Mouse (Mus musculus) cerebellum, postnatal 14 days (tissue): ENCODE measurements around the gene Kctd2.
"Not testable (repeated sequence)": the region's sequence is repeated elsewhere in the genome, so short reads cannot be mapped to it uniquely, and the experiment has no call there.

Experiments
- DNase-seq, 2 experiments: peaks; one replicate each; pipeline ENCODE4 v3.0.0; 2021; ENCODE audit warnings: mixed read lengths in 2 of 2

The Kctd2 gene

GRCm38 (mm10) chr11:115419531-115420237, at the start of gene Kctd2, which contains the start of gene Atp5h:
Gene Kctd2, plus strand, starts transcription at chr11:115420128.
Gene Atp5h, minus strand, starts transcription at chr11:115419962.
- peak; percentile 97 for DNase-seq

- DNase-seq: no peak
These were observed 49.6 kb upstream of the Kctd2 start for GRCm38 (mm10) chr11:115370368-115370767.

- no peak for DNase-seq
These were observed 48.6 kb upstream of the Kctd2 start for GRCm38 (mm10) chr11:115371354-115371753.

GRCm38 (mm10) chr11:115372015-115372414, 47.9 kb upstream of the Kctd2 start:
- DNase-seq: no peak

- DNase-seq: no peak
These were observed 47.2 kb upstream of the Kctd2 start for GRCm38 (mm10) chr11:115372737-115373136.

GRCm38 (mm10) chr11:115373805-115374694, 45.9 kb upstream of the Kctd2 start:
- DNase-seq: peak; percentile 79 to 92

GRCm38 (mm10) chr11:115374695-115375425, 45.1 kb upstream of the Kctd2 start:
- peak in 1 of 2 experiments; percentile 53 for DNase-seq

- no peak for DNase-seq
These were observed 43.2 kb upstream of the Kctd2 start for GRCm38 (mm10) chr11:115376722-115377121.

- DNase-seq: no peak
These were observed 42.7 kb upstream of the Kctd2 start for GRCm38 (mm10) chr11:115377254-115377653.

GRCm38 (mm10) chr11:115377854-115378253, 42.1 kb upstream of the Kctd2 start:
- DNase-seq: no peak

- DNase-seq: no peak
These were observed 38.7 kb upstream of the Kctd2 start for GRCm38 (mm10) chr11:115381276-115381675.

GRCm38 (mm10) chr11:115381743-115382539, 38.0 kb upstream of the Kctd2 start, which contains the start of gene Cdr2l:
Gene Cdr2l, plus strand, starts transcription at chr11:115381916.
- peak; percentile 93 to 94 for DNase-seq

- peak in 1 of 2 experiments; percentile 32 for DNase-seq
These were observed 37.0 kb upstream of the Kctd2 start for GRCm38 (mm10) chr11:115382891-115383290.

- peak; percentile 41 to 56 for DNase-seq
These were observed 36.0 kb upstream of the Kctd2 start for GRCm38 (mm10) chr11:115383701-115384474.

- no peak for DNase-seq
These were observed 35.3 kb upstream of the Kctd2 start for GRCm38 (mm10) chr11:115384587-115384986.

- not testable (repeated sequence) for DNase-seq
These were observed 33.1 kb upstream of the Kctd2 start for GRCm38 (mm10) chr11:115386859-115387258.

GRCm38 (mm10) chr11:115391358-115391757, 28.6 kb upstream of the Kctd2 start:
- no peak for DNase-seq

- DNase-seq: peak; percentile 86
These were observed 26.1 kb upstream of the Kctd2 start for GRCm38 (mm10) chr11:115393721-115394325.

GRCm38 (mm10) chr11:115398085-115398484, 21.8 kb upstream of the Kctd2 start:
- DNase-seq: no peak

GRCm38 (mm10) chr11:115400126-115400525, 19.8 kb upstream of the Kctd2 start:
- peak in 1 of 2 experiments; percentile 36 for DNase-seq
